ENCODE assay signal across 8 mouse cellular contexts in the genomic region with DNA sequence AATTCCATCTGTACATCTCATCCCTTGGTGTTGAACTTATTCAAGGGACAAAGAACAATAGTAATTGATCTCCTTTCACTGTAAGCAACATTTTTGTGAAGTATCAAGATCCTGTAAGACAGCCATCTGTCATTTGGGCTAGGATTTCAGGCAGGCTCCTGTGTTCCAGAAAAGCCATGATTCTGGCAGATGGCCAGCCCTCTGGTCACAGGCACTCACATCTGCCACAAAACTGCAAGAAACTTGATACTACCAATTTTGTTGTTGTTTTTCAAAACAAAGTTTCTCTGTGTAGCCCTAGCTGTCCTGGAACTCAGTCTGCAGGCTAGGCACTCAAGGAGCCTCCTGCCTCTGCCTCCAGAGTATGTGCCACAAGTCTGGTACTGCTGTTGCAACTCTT.
A peak's percentile ranks its signal among the peaks of the same experiment; 100 is the strongest.
DNase-seq lines count a peak whose midpoint lies in the region; ATAC-seq and TF ChIP-seq lines count a peak whose summit lies in the region.

No protein-coding gene starts in this region.

- DNase-seq in lung, postnatal 36 days, result peak; percentile 13
- DNase-seq in lung, postnatal 25 days (ENCODE audit: low spot score), result no peak
- peak; percentile 51 to 53 for DNase-seq in cerebellum, postnatal 36 days
- peak; percentile 51 for DNase-seq in limb, embryonic 14.5 days (ENCODE audit: low spot score)
- DNase-seq in ovary, postnatal 14 days (ENCODE audit: low spot score), result no peak
- DNase-seq in left cerebral cortex, postnatal 36 days (ENCODE audit: low spot score in 2 of 2), result no peak

- H3K4me1 ChIP-seq in forebrain, embryonic 13.5 days, result peaks cover 6% of the 10 kb centered on the region; the same call in 1 of the 2 replicates
- H3K4me1 ChIP-seq in forebrain, embryonic 12.5 days, result no peaks in the 10 kb centered on the region
- H3K4me1 ChIP-seq in limb, embryonic 14.5 days (ENCODE audit: control insufficient read depth, insufficient read depth, low read length), result peaks cover 8% of the 10 kb centered on the region

- H3K9ac ChIP-seq in forebrain, embryonic 13.5 days, result no peak overlapping the region
- no peak overlapping the region for H3K9ac ChIP-seq in forebrain, embryonic 12.5 days
- H3K9ac ChIP-seq in limb, embryonic 14.5 days (ENCODE audit: low read depth, low read length, severe bottlenecking), result no peak overlapping the region

- no peaks in the 10 kb centered on the region for H3K27me3 ChIP-seq in forebrain, embryonic 13.5 days
- no peaks in the 10 kb centered on the region for H3K27me3 ChIP-seq in forebrain, embryonic 12.5 days
- no peaks in the 10 kb centered on the region for H3K27me3 ChIP-seq in limb, embryonic 14.5 days (ENCODE audit: control insufficient read depth, insufficient read depth, low read length)

- no peak overlapping the region for H3K4me3 ChIP-seq in forebrain, embryonic 13.5 days
- no peak overlapping the region for H3K4me3 ChIP-seq in forebrain, embryonic 12.5 days (replicated peaks)
- H3K4me3 ChIP-seq in limb, embryonic 14.5 days (replicated peaks; ENCODE audit: low read length), result no peak overlapping the region

- TF ChIP-seq POLR2A in limb, embryonic 14.5 days (IDR thresholded peaks at IDR 0.05; ENCODE audit: borderline replicate concordance, extremely low read depth, insufficient read depth, insufficient read length), result no peak

- 0 out of 2 replicates have a peak overlapping the region, but pooled peaks have one; percentile 22 for H3K27ac ChIP-seq in forebrain, embryonic 13.5 days
- H3K27ac ChIP-seq in forebrain, embryonic 12.5 days, result no peak overlapping the region
- H3K27ac ChIP-seq in limb, embryonic 14.5 days (replicated peaks; ENCODE audit: low read depth, low read length), result no peak overlapping the region

- no peaks in the 10 kb centered on the region for H3K36me3 ChIP-seq in forebrain, embryonic 13.5 days (ENCODE audit: poor library complexity, severe bottlenecking)
- H3K36me3 ChIP-seq in forebrain, embryonic 12.5 days (replicated peaks), result no peaks in the 10 kb centered on the region
- no peaks in the 10 kb centered on the region for H3K36me3 ChIP-seq in limb, embryonic 14.5 days (ENCODE audit: control insufficient read depth, insufficient read depth, low read length)

- H3K4me2 ChIP-seq in forebrain, embryonic 13.5 days, result no peak overlapping the region
- H3K4me2 ChIP-seq in forebrain, embryonic 12.5 days, result no peak overlapping the region
- no peak overlapping the region for H3K4me2 ChIP-seq in limb, embryonic 14.5 days (replicated peaks; ENCODE audit: low read depth, low read length, severe bottlenecking)

- no peak for ATAC-seq in forebrain, embryonic 13.5 days
- no peak for ATAC-seq in forebrain, embryonic 12.5 days (ENCODE audit: low FRiP score)
- no peak for ATAC-seq in limb, embryonic 14.5 days (ENCODE audit: low FRiP score, low read depth)

- H3K9me3 ChIP-seq in forebrain, embryonic 13.5 days (replicated peaks), result no peaks in the 10 kb centered on the region
- no peaks in the 10 kb centered on the region for H3K9me3 ChIP-seq in forebrain, embryonic 12.5 days
- H3K9me3 ChIP-seq in limb, embryonic 14.5 days (ENCODE audit: control insufficient read depth, low read length), result no peaks in the 10 kb centered on the region

- intact Hi-C loops in left cerebral cortex, postnatal 36 days (cut with DNase I), result no loop called here

Comparison
In these comparisons a context has a peak if more than half of its experiments do, and no peak if none do; other contexts are left out.
1. DNase-seq: peak in lung, postnatal 36 days (single experiment), cerebellum, postnatal 36 days (2 of 2) and limb, embryonic 14.5 days (single experiment); none in lung, postnatal 25 days (single experiment), ovary, postnatal 14 days (single experiment) and left cerebral cortex, postnatal 36 days (0 of 2).